Mouse (Mus musculus) liver, embryonic 13.5 days (tissue): ENCODE measurements around the gene Axdnd1. TPM values are rescaled to one million over a fixed set of nuclear protein-coding genes. Genes with fewer than 3 reads are reported as not detected.
A peak's percentile ranks its signal among the peaks of the same experiment; 100 is the strongest.

ENCODE experiments used
- ATAC-seq: fragments of 200-750 bp; cut with Nextera tagmentation; 2 replicates; pipeline ENCODE4 v1.8.0; 2017; ENCODE audit warnings: low read depth, mild to moderate bottlenecking, moderate number of reproducible peaks, moderate library complexity
- DNase-seq: peaks from one replicate; pipeline ENCODE4 v3.0.0; 2022
- H3K27ac ChIP-seq: fragments of 300-500 bp; sonication (generic); 2 replicates; pipeline ENCODE4 v1.5.1; 2015; ENCODE audit warnings: moderate library complexity, mild to moderate bottlenecking, inconsistent platforms
- H3K27me3 ChIP-seq: fragments of 300-500 bp; sonication (generic); 2 replicates; pipeline ENCODE4 v1.6.1; 2015; ENCODE audit warnings: mild to moderate bottlenecking, inconsistent platforms
- H3K36me3 ChIP-seq: fragments of 300-500 bp; sonication (generic); 2 replicates; pipeline ENCODE4 v1.6.1; 2015; ENCODE audit warnings: mild to moderate bottlenecking, inconsistent platforms
- H3K4me1 ChIP-seq: fragments of 300-500 bp; sonication (generic); replicated peaks from 2 replicates; pipeline ENCODE4 v1.6.1; 2015; ENCODE audit warnings: inconsistent platforms
- H3K4me2 ChIP-seq: fragments of 300-500 bp; sonication (generic); 2 replicates; pipeline ENCODE4 v1.6.1; 2015; ENCODE audit warnings: inconsistent platforms, mild to moderate bottlenecking, moderate library complexity
- H3K4me3 ChIP-seq: fragments of 300-500 bp; sonication (generic); replicated peaks from 2 replicates; pipeline ENCODE4 v1.5.1; 2015; ENCODE audit warnings: mild to moderate bottlenecking, inconsistent platforms
- H3K9ac ChIP-seq: fragments of 300-500 bp; sonication (generic); 2 replicates; pipeline ENCODE4 v1.6.1; 2015; ENCODE audit warnings: mild to moderate bottlenecking, inconsistent platforms
- H3K9me3 ChIP-seq: fragments of 300-500 bp; sonication (generic); replicated peaks from 2 replicates; pipeline ENCODE4 v1.6.1; 2016; ENCODE audit warnings: inconsistent platforms
- WGBS: fragments of 180-500 bp; shearing (Covaris S2); methylation state at CpG from one replicate; pipeline ENCODE4 v1.1.7; 2015; ENCODE audit not compliant: insufficient replicate concordance; 5-methylcytosine and 5-hydroxymethylcytosine counted together
- polyA plus RNA-seq: library from polyadenylated mRNA; unstranded; fragments of >200 nt; fragmentation: Nextera tagmentation; extraction: Ambion mirVana; gene quantifications from 2 replicates; pipeline ENCODE4 v1.2.1, GENCODE M21; 2015

Gene Axdnd1
- 0.09 TPM in 1 of 2 replicates, not detected in the other for polyA plus RNA-seq

DNA sequence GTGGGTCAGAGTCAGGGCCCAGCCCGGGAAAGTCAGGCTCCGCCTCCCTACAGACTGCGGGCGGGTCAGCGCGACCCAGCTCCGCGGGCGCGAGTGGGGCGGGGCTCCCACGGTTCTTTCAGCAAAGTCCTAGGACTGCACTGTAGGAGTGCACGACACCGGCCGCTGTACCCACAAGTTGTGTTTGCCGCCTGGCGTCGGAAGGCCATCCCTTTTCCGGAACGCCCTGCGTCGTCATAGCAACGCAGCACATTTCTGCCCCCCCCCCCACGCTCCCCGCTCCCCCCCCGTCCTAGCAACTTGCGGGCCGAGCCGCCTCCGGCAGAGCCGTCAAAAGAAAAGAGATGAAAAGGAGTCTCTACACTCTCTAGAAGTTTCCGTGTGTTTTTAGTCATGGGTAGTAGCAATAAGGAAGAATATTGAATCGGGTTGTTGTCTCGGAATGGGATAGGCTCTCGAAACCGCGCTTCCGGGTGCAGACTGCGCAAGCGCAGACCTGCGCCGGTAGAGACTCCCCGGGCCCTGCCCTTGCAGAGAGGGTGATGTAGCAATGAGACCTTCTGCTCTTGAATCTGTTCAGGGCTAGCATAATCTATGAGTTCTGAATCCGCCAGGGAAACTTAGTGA lies at the start of gene Axdnd1:
Axdnd1 (minus strand) TSS at position 489 of the 627 bp plus-strand sequence.
- peak within 1 kb of the TSS; percentile 73 for H3K4me2 ChIP-seq
- peak; percentile 96 for ATAC-seq

DNA sequence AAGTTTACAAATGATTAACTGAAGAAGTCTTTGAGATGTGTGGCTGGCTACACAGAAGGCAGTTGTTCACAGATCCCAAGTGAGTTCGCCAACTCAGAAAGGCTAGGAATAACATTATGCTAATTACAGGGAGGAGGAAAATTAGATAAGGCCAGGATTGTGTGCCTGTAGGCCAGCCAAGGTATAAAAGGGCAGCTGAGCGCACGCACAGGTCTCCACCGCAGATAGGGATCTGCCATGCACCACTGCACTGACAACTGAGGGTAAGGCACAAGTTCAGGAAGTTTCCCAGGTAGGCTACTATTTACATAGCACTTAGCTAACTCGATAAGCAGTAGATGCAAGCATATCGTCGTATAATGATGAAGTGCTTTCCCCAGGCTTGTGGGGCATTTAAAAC lies 49.6 kb upstream of the Axdnd1 start:
- H3K27me3 ChIP-seq: peaks cover 19% of the 10 kb centered on the region
- ATAC-seq: no peak
- H3K9me3 ChIP-seq: no peaks in the 10 kb centered on the region
- H3K4me1 ChIP-seq: peaks cover 36% of the 10 kb centered on the region
- no peak overlapping the region for H3K9ac ChIP-seq
- peak overlapping the region; percentile 23 for H3K4me2 ChIP-seq
- peaks cover 15% of the 10 kb centered on the region for H3K36me3 ChIP-seq
- 68% methylated on average over 7 of the region's 7 CpGs for WGBS
- H3K4me3 ChIP-seq: no peak overlapping the region
- H3K27ac ChIP-seq: peak overlapping the region; percentile 25; the same call in 1 of the 2 replicates
- DNase-seq: no peak

More for the DNA sequence above, at the start of gene Axdnd1:
- peak within 1 kb of the TSS; percentile 70 for H3K4me3 ChIP-seq
- no peaks in the 10 kb centered on the region for H3K36me3 ChIP-seq
- H3K9ac ChIP-seq: peak within 1 kb of the TSS; percentile 68
- no peaks in the 10 kb centered on the region for H3K27me3 ChIP-seq
- peaks cover 15% of the 10 kb centered on the region for H3K4me1 ChIP-seq
- WGBS: under 1% methylated on average over 44 of the region's 44 CpGs
- peak; percentile 82 for DNase-seq
- peak within 1 kb of the TSS; percentile 76 for H3K27ac ChIP-seq
- no peaks in the 10 kb centered on the region for H3K9me3 ChIP-seq

DNA sequence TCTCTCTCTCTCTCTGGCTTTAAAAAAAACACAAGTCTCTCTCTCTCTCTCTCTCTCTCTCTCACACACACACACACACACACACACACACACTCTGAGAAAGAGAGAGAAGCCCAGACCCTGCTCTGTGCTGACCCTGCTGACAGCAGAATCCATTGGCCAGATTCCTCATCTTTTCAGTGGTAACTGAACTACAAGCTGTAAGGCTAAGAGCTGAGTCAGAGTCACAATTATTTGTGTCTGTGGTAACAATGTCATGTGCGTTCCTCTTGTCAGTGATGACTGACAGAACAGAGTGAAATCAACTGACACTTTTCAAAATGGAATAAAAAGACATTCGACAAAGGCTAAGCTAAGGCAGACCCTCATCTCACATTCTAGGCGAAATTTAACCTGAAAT lies 47.6 kb upstream of the Axdnd1 start:
- no peak overlapping the region for H3K4me3 ChIP-seq
- H3K9me3 ChIP-seq: no peaks in the 10 kb centered on the region
- H3K9ac ChIP-seq: no peak overlapping the region
- no peak overlapping the region for H3K4me2 ChIP-seq
- DNase-seq (no peak), ATAC-seq (no peak)
- peaks cover 32% of the 10 kb centered on the region for H3K4me1 ChIP-seq
- H3K27me3 ChIP-seq: peaks cover 12% of the 10 kb centered on the region
- H3K36me3 ChIP-seq: peaks cover 16% of the 10 kb centered on the region
- WGBS: 53% methylated on average over 3 of the region's 3 CpGs
- no peak overlapping the region for H3K27ac ChIP-seq

DNA sequence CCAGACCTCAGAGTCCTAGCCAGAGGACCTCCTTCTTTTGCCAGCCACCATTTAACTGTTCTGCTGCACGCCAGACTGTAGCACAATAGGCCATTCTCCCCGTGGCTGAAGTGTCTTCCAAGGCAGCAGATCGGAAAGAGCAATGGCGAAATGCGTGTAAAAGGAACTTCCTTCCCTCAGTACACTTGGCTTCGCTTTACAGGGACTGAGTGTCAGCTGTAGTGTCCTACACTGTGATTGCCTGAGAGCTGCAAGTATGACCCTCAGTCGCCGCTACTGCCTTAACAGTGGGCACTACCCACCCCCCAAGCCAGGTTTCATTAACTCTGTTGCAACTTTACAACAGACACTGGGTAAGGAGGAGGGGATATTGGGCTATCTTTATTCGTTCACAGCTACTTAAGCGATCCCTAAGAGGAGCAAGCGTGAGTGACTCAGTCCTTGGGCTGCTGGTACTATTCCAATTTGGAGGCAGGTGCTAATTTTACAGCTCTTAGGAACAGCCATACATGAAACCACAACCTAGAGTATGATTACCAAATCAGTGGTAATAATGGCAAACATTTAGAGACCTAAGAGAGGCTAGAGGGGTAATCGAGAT lies 46.8 kb upstream of the Axdnd1 start:
- H3K4me2 ChIP-seq: no peak overlapping the region
- no peak for ATAC-seq
- no peak overlapping the region for H3K4me3 ChIP-seq
- 68% methylated on average over 12 of the region's 12 CpGs for WGBS
- no peak for DNase-seq
- no peak overlapping the region for H3K9ac ChIP-seq
- H3K9me3 ChIP-seq: no peaks in the 10 kb centered on the region
- H3K27ac ChIP-seq: no peak overlapping the region
- H3K4me1 ChIP-seq: peaks cover 32% of the 10 kb centered on the region
- H3K36me3 ChIP-seq: peaks cover 16% of the 10 kb centered on the region
- peaks cover 6% of the 10 kb centered on the region for H3K27me3 ChIP-seq

DNA sequence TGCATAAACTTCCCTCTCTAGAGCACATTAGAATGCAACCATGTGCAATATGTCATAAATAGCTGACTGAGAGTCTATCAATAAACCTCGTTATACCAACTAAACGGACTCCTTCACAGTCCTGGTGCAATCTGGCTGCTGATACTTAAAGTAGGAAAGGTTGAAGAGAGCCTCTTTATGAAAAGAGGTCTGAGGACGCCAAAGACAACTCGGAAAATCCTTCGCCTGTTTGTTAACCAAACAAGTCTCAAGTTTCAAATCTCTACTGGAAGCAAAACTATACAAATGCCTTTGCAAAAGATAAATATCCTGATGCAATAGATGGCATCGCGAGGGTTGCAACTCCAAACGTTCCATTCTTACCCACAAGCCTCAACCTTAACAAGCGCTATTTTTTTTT lies 44.0 kb upstream of the Axdnd1 start:
- no peak for DNase-seq
- Histone ChIP-seq H3K9ac (no peak overlapping the region), H3K27ac (no peak overlapping the region), H3K4me3 (no peak overlapping the region), H3K4me2 (no peak overlapping the region), H3K4me1 (peaks cover 38% of the 10 kb centered on the region), H3K27me3 (no peaks in the 10 kb centered on the region), H3K36me3 (peaks cover 16% of the 10 kb centered on the region), H3K9me3 (no peaks in the 10 kb centered on the region)
- 70% methylated on average over 9 of the region's 9 CpGs for WGBS
- ATAC-seq: no peak

DNA sequence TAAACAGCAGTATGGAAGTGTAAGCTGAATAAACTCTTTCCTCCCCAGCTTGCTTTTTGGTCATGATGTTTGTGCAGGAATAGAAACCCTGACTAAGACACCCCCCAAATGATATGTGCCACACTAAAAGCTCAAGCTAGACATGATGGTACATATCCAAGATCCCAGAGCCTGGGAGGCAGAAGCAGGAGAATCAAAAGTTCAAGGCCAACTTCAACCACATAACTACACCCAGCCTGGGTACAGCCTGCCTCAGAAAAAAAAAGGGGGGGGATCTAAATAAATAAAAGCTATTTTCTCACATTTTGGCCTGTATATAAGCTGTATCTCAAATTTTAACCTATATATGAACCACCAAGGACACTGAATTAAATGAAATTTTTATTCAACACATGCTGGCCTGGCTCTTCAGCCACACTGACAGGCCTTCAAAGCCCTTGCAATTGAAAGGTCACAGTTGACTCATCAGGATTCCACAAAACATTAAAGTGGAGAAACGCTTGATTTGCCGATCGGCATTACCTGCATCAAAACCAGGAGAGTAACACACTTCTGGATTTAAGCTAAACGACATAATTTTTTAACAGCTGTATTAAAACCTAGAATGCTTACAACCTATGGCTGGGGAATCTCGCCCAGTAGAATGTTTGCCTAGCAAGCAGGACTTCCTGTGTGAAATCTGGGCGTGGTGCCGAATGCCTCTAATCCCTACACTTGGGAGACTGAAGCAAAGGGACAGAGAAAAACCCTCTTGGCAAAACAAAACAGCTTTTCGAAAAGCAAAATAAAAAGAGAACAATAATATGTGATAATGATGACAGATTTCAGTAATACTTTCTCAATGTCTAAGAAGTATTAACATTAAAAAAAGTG lies 43.3 kb upstream of the Axdnd1 start:
- H3K4me2 ChIP-seq: no peak overlapping the region
- peaks cover 14% of the 10 kb centered on the region for H3K36me3 ChIP-seq
- WGBS: 69% methylated on average over 8 of the region's 8 CpGs
- no peak overlapping the region for H3K4me3 ChIP-seq
- H3K9ac ChIP-seq: no peak overlapping the region
- peaks cover 43% of the 10 kb centered on the region for H3K4me1 ChIP-seq
- H3K9me3 ChIP-seq: no peaks in the 10 kb centered on the region
- ATAC-seq: no peak
- H3K27ac ChIP-seq: no peak overlapping the region
- H3K27me3 ChIP-seq: no peaks in the 10 kb centered on the region
- DNase-seq: no peak

DNA sequence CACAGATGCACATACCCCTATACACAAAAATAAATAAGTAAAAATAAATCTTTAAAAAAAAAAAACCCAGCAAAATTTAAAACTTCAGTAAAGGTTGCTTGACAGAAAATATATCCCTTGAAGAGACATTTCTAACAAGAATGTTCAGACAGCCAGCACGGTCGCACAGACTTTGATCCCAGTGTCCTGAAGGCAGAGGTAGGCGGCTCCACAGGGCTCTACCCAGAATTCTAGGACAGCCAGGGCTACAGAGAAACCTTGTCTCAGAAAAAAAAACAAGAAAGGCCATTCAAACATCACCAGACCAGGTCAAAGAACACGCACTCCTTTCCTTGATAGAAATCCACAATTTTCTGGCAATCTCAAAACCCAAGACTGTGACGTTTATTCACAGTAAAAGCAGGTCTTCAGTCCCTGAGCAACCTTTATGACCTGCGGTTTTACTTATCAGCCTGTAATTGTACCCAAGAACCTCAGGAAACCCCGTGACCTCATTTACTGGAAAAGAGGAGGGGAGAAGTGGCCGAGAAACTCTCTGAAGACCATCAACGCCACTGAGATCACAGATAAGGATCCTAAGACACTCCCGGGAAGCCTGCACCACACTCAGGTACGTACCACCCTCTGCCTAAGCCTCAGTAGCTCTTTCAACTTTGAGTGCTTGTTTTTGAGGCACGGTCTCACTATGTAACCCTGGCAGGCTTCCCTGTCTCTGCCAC lies 41.5 kb upstream of the Axdnd1 start:
- Histone ChIP-seq H3K4me2 (0 out of 2 replicates have a peak overlapping the region, but pooled peaks have one; percentile 6), H3K36me3 (peaks cover 14% of the 10 kb centered on the region), H3K4me3 (no peak overlapping the region), H3K27ac (peak overlapping the region; percentile 9; the same call in 1 of the 2 replicates), H3K27me3 (no peaks in the 10 kb centered on the region), H3K4me1 (peaks cover 48% of the 10 kb centered on the region), H3K9ac (no peak overlapping the region), H3K9me3 (no peaks in the 10 kb centered on the region)
- DNase-seq (no peak), ATAC-seq (no peak)
- WGBS: 21% methylated on average over 12 of the region's 12 CpGs

DNA sequence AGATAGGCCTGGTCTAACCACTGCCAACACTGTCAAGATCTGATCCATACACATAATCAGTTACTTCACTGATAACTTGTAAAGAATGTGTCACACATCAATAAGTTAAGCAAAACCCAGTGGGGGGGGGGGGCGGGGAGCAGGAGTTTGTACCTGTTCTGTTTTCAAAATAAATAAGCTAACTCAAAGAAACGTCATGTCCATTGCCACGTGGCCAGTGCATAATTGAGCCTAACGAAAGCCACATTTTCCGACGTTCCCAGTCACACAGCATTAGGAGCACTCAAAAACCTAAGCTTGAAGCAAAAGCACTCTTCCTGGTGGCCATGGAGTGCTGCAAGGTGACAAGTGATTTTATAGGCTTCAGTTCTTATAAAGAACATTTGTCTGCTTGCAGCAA lies 40.1 kb upstream of the Axdnd1 start:
- Histone ChIP-seq H3K4me2 (no peak overlapping the region), H3K9me3 (no peaks in the 10 kb centered on the region), H3K4me1 (peaks cover 48% of the 10 kb centered on the region), H3K27me3 (no peaks in the 10 kb centered on the region), H3K36me3 (peaks cover 5% of the 10 kb centered on the region), H3K9ac (no peak overlapping the region), H3K27ac (peak overlapping the region; percentile 50; the same call in 1 of the 2 replicates), H3K4me3 (no peak overlapping the region)
- ATAC-seq: no peak
- DNase-seq: no peak
- 73% methylated on average over 6 of the region's 6 CpGs for WGBS

DNA sequence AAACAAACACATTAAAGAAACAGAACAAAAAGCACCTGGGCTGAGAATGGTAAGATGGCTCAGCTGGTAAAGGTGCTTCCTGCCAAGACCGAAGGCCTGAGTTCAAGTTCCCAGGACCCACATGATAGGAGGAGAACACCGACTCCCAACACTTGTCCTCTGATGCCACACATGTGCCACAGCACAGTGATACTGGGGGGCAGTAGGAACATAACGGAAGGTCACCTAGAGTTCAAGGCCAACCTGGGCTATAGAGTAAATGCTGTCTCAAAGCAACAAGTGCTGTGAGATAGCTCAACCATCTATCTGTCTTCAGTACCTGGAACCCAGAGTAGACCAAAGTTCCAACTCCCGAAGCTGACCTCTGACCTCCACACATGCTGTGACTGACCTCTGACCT lies 39.3 kb upstream of the Axdnd1 start:
- no peak for ATAC-seq
- no peak for DNase-seq
- Histone ChIP-seq H3K4me3 (no peak overlapping the region), H3K27ac (peak overlapping the region; percentile 60; the same call in 1 of the 2 replicates), H3K36me3 (no peaks in the 10 kb centered on the region), H3K4me2 (no peak overlapping the region), H3K9me3 (no peaks in the 10 kb centered on the region), H3K27me3 (no peaks in the 10 kb centered on the region), H3K4me1 (peaks cover 52% of the 10 kb centered on the region), H3K9ac (no peak overlapping the region)
- WGBS: 64% methylated on average over 4 of the region's 4 CpGs

DNA sequence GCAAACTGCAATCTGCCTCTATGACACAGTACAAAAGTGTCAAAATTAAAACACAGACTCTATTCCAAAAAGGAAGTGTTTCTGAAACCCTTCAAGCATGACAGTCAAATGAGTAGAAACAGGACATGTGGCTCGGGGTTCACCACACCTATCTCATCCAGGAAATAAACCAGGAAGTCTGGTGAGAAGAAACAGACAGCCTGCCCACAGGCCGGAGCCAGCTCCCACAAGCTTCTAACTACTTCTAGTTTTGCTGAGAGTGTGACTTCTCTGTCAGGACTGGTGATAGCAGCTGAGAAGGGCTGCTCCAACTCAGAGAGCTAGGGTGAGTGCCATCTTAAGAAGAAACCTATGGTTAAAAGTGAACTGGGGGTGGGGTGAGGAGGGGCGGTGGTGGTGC lies 38.7 kb upstream of the Axdnd1 start:
- Histone ChIP-seq H3K4me2 (no peak overlapping the region), H3K9me3 (no peaks in the 10 kb centered on the region), H3K9ac (no peak overlapping the region), H3K4me1 (peaks cover 53% of the 10 kb centered on the region), H3K27ac (peak overlapping the region; percentile 60; the same call in 1 of the 2 replicates), H3K4me3 (no peak overlapping the region), H3K27me3 (no peaks in the 10 kb centered on the region), H3K36me3 (no peaks in the 10 kb centered on the region)
- peak; percentile 37; the same call in 1 of the 2 replicates for ATAC-seq
- no peak for DNase-seq
- 20% methylated on average over 3 of the region's 3 CpGs for WGBS
